Mouse (Mus musculus) T-helper 17 cell (primary cell): ENCODE measurements around the gene Srebf2.

Source experiments
- in situ Hi-C, 2 experiments: fragments of 300-600 bp; cut with MboI, MseI; formaldehyde crosslinking; loops; 1 replicate in 1 of 2; 2 replicates in 1 of 2; pipeline ENCODE4 v1.15.1; 2025; ENCODE audit warnings: high pct_unique_total_duplicates in 2 of 2

Srebf2 gene

GRCm38 (mm10) chr15:82177743-82178290 is 30.8 kb downstream of the Srebf2 start:
- in situ Hi-C loops: no loop called here

DNA sequence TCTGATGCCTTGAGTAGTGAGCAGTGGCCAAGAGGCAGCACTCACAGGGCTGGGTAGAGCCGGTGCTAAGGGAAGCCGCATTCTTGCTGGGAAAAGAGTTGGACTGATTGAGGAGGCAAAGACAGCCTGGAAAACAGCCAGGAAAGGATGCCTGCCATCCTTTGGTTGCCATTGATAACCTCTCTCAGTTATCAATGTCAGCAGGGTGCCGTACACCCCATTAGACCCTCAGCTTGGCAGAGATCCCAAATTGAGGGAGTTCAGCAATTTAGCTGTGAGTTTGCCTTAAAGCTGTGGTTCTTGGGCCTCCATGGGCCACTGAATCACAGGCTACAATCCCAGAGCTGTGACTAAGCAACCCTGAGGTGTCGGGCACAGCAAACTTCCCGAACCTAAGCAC is 34.1 kb downstream of the Srebf2 start:
- in situ Hi-C loops: no loop called here

DNA sequence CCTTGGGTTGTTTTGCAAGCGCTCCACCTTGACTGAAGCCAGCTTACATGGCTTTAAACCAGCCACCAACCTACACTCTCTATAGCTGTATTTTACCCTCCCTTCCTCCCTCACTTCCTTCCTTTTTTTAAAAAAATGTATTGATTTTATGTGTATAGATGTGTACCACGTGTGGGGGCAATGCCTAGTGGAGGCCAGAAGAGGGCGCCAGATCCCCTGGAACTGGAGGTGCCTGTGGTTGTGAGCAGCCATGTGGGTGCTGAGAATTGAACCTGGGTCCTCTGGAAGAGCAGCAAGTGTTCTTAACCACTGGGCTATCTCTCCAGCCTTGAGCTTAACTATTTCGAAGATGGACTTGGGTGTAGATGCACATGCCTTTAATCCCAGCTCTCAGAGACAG is 35.3 kb downstream of the Srebf2 start:
- in situ Hi-C loops: no loop called here

DNA sequence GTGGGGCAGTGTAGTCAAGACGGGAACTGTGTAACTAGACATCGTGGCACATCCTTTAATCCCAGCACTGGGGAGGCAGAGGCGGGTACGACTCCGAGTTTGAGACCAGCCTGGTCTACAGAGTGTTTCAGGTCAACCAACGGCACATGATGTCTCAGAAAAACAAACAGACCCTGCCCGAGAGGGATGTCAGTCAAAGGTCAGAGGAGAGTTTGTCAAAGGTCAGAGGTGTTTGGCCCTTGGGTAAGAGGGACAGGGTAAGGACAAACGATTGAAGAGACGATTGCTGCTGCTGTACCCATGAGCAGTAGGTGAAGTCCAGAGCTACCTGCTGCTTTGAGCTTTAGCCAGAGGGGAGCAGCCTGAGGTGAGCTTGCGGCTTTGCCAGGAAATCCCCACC is 36.6 kb downstream of the Srebf2 start:
- in situ Hi-C loops: no loop called here

DNA sequence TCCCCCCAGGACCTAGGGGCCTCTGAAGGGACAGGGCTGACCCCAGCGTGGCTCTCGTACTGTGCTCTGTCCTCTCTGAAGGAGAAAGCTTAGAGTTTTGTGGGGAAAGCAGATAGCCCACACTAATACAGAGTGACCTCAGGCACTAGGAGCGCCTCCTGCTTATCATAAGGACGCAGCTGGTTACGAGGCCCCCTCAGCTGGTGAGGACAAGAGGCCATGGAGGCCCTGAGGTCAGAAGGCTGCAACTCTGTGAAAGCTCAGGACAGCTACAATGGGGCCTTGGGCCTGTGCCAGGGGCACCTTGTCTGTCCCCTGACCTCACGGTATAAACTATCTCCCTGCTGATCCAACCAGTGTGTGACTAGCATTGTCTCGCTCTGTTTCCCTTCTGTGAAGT is 37.2 kb downstream of the Srebf2 start:
- in situ Hi-C loops: no loop called here

GRCm38 (mm10) chr15:82184656-82185055 is 37.7 kb downstream of the Srebf2 start:
- in situ Hi-C loops: loop anchor here in 1 of 2 experiments (5.0 kb wide), 1 partner anchor 42 kb away; no protein-coding TSS in a partner anchor

GRCm38 (mm10) chr15:82185062-82185783 is 38.2 kb downstream of the Srebf2 start:
- in situ Hi-C loops: loop anchor here in 1 of 2 experiments (5.0 kb wide), 1 partner anchor 43 kb away; no protein-coding TSS in a partner anchor

- in situ Hi-C loops: loop anchor here in 1 of 2 experiments (5.0 kb wide), 1 partner anchor 44 kb away; no protein-coding TSS in a partner anchor
Observed at GRCm38 (mm10) chr15:82186131-82186530, 39.1 kb downstream of the Srebf2 start.

GRCm38 (mm10) chr15:82186931-82187330 is 40.0 kb downstream of the Srebf2 start:
- in situ Hi-C loops: loop anchor here in 1 of 2 experiments (5.0 kb wide), 1 partner anchor 45 kb away; no protein-coding TSS in a partner anchor

DNA sequence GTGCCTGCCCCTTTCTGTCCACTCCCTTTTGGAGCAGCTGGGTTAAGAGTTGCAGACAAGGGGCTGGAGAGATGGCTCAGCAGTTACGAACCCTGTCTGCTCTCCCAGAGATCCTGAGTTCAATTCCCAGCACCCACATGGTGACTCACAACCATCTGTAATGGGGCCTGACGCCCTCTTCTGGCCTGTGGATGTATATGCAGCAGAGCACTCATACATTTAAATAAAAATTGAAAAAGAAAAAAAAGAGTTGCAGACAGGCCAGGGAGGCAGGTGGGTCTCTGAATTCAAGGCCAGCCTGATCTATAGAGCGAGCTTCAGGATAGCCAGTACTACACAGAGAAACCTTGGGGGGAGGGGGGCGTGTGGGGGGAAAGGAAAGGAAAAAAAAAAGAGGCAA is 40.4 kb downstream of the Srebf2 start:
- in situ Hi-C loops: loop anchor here in 1 of 2 experiments (5.0 kb wide), 1 partner anchor 45 kb away; no protein-coding TSS in a partner anchor

DNA sequence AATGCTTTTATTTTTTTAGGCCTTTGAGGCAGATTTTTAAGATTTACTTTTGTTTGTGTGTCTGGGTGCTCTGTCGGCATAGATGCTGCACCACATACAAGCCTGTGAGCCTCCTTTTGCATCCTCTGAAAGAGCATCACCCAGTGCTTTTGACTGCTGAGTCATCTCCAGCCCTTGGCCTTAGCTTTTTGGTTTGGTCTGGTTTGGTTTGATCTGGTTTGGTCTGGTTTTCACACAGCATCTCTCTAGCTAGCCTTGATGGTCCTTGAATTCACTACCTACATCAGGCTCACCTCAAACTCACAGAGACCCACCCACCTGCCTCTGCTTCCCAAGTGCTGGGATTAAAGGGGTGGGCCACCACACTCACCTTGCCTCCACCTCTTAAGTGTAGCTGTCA is 40.9 kb downstream of the Srebf2 start:
- in situ Hi-C loops: loop anchor here in 1 of 2 experiments (5.0 kb wide), 1 partner anchor 46 kb away; no protein-coding TSS in a partner anchor

- in situ Hi-C loops: loop anchor here in 1 of 2 experiments (5.0 kb wide), 1 partner anchor 46 kb away; no protein-coding TSS in a partner anchor
Observed at GRCm38 (mm10) chr15:82188481-82189240, 41.7 kb downstream of the Srebf2 start.

DNA sequence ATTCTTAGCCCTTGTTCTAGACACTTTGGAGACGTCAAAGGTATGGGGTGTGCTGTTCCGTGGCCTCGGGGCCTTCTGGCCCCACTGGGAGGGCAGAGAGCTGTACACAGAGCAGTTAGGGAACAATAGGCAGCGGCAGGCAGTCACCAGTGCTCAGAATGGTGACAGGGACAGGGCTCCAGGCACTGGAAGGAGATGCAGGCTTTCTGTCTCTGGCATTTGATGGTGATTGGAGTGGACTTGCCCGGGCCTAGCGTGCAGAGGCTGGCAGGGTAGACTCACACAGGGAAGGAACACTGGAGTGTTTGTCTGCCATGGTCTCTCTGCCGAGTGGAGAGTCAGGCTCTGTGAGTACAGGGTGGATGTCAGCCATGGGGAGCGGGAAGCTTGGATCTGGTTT is 45.6 kb downstream of the Srebf2 start:
- in situ Hi-C loops: no loop called here

- in situ Hi-C loops: no loop called here
Observed at GRCm38 (mm10) chr15:82196300-82196699, 49.3 kb downstream of the Srebf2 start.

DNA sequence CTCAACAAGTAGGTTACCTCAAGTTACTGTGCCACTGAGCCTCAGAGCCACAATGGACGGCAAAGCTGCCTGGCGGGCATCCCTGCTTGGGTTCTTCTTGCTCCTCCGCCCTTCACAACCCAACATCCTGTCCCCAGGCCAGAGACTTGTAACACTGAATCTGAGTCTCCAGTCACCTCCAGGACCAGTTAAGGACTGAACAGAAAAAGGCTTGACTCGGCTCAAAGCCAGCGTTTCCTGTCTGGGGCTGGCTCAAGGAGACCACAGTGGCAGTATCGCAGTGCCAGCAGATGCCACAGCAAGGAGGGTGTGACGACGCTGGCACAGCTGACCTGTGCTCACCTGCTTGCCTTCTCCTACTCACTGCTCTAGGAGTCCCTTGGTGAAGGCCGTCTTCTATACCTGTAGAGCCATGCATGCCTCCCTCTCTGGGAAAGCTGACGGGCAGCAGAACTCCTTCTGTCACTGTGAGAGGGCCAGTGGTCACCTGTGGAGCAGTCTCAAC is 50.3 kb downstream of the Srebf2 start:
- in situ Hi-C loops: no loop called here

DNA sequence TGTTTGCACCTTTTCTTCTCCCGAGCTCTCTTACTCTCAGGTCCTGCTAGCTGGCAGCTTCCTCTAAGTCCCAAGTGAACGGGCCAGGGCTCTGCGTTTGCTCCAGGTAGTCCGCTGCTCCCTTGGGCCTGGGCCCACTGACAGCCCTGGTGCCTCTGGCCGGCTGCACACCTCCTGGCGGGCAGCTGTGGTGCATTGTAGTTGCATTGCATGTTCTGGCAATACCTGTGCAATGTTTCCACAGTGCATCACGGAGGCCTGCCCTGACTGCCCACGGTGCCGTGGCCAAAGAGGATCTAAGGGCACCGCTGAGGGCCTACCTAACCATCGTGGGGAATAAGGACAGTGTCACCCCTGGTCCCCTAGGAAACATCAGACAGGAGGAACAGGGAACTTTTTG is 51.0 kb downstream of the Srebf2 start:
- in situ Hi-C loops: no loop called here

DNA sequence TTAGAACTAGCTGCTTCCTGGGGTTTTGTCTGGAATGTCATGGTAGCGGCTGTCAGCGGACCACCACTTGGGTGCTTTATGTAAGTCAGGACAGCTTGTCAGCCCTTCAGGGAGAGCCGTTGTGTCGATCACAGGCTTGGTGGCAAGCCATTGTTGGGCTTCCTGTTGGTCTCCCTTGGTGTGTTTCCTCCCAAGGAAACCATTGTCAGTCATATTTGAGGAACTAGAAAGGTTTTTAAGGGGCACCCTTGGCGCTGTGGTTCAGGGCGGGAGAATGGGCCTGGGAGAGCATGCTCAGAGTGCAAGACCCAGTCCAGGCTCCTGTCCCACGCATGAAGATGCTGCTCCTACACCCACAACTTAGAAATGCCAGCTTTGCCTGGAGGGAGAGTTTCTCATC is 51.4 kb downstream of the Srebf2 start:
- in situ Hi-C loops: no loop called here

DNA sequence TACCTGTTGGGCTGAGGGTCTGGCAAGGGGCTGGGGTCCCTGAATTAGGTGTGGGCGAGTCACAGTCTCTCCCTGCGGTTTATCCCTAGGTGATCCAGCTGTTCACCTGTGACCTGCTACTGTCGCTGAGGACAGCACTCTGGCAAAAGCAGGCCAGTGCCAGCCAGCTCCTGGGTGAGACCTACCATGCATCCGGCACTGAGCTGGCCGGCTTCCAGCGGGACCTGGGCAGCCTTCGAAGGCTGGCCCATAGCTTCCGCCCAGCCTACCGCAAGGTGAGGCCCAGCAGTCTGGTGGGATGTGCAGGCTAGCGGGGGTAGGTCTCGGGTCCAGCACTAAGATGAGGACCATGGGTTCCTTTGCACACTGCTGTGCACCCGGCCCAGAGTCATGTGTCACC is 52.6 kb downstream of the Srebf2 start:
- in situ Hi-C loops: no loop called here

- in situ Hi-C loops: no loop called here
Observed at GRCm38 (mm10) chr15:82202086-82202485, 55.1 kb downstream of the Srebf2 start.

DNA sequence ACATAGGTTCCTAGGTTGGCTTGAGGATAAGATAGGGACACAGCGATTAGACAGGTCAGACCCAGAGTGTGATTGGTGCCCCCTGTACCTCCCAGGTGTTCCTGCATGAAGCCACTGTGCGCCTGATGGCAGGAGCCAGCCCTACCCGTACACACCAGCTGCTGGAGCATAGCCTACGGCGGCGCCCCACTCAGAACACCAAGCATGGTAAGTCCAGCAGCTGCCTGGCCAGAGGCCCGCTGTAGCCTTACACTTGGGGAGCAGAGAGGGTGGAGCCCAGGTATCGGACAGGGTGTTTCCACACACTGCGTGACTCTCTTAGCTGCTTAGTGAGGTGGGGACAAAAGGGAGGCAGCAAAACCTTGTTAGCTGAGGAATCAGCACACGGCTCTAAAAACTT is 56.1 kb downstream of the Srebf2 start:
- in situ Hi-C loops: no loop called here

DNA sequence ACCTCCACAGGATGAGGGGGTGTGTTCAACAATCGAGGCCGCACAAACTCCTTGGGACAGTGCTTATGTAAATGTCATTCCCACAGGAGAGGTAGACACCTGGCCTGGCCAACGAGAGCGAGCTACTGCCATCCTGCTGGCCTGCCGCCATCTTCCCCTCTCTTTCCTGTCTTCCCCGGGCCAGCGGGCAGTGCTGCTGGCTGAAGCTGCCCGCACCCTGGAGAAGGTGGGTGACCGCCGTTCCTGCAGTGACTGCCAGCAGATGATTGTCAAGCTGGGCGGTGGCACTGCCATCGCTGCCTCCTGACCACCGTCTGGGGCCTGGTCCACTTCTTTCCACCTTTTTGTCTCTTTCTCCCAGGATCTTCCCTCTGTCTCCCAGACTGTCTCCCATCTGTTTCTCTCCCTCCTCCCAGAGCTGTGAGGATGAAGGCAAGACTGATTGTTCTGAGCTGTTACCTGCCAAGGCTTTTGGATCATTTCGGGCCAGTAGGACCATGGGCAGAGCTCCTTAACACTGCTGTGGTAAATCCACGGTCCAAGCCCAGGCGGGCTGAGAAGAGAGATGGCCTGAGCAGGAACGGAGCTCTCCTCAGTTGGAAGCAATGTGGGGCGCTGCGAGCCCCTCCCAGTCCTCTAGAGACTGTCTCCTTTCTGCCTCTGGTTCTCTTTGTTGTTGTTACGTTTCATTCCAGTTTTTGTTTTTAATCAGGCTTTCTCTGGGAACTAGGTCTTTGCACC is 56.8 kb downstream of the Srebf2 start:
- in situ Hi-C loops: no loop called here
